Mouse (Mus musculus) erythroblast, embryonic 14.5 days (primary cell): ENCODE measurements around the gene Gm13696.
"Not testable (repeated sequence)": the region's sequence is repeated elsewhere in the genome, so short reads cannot be mapped to it uniquely, and the experiment has no call there.

Experiments used
- GATA1 ChIP-seq: IDR thresholded peaks from 2 replicates; pipeline ENCODE4 v1.6.1; 2012; ENCODE audit warnings: low read length, inconsistent platforms, mixed read lengths
- TAL1 ChIP-seq: IDR thresholded peaks from 3 replicates; pipeline ENCODE4 v1.6.1; 2012; ENCODE audit warnings: low read length, inconsistent platforms, mixed read lengths

DNA sequence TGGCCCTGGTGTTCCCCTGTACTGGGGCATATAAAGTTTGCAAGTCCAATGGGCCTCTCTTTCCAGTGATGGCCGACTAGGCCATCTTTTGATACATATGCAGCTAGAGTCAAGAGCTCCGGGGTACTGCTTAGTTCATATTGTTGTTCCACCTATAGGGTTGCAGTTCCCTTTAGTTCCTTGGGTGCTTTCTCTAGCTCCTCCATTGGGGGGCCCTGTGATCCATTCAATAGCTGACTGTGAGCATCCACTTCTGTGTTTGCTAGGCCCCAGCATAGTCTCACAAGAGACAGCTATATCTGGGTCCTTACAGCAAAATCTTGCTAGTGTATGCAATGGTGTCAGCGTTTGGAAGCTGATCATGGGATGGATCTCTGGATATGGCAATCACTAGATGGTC lies 21.6 kb downstream of the Gm13696 start:
- TF ChIP-seq TAL1, GATA1: not testable (repeated sequence)
